10 mouse cellular contexts compared by ENCODE assay signal in genomic region chr11:51643761-51644160, GRCm38 (mm10). TPM values are rescaled to one million over a fixed set of nuclear protein-coding genes. Genes with fewer than 3 reads are reported as not detected.
DNase-seq lines count a peak whose midpoint lies in the region; ATAC-seq and TF ChIP-seq lines count a peak whose summit lies in the region.
"Had no signal": no experiment of that assay in that cellular context is flagged by ENCODE, and none has a peak within 500 bp of the region (broad histone marks: within the 10 kb centered on the region; RNA-seq: fewer than 3 reads in every experiment).

No protein-coding gene starts in this region.

- intact Hi-C loops in heart, postnatal 10 days (cut with DNase I) = no loop called here

- H3K4me2 ChIP-seq in heart, embryonic 12.5 days = peak overlapping the region; percentile 10
- peak overlapping the region; percentile 13; the same call in 1 of the 2 replicates for H3K4me2 ChIP-seq in hindbrain, postnatal 0 days (ENCODE audit: low read depth, low read length)
- H3K4me2 ChIP-seq: liver, embryonic 13.5 days had no signal

- DNase-seq in heart, postnatal 10 days = no peak
- peak; percentile 41 to 48 for DNase-seq in spleen, postnatal 36 days (ENCODE audit: low spot score in 2 of 2)
- no peak for DNase-seq in spleen, adult 12 weeks (ENCODE audit: low spot score)
- DNase-seq in hindbrain, postnatal 0 days (ENCODE audit: low spot score) = peak; percentile 56
- DNase-seq in adipocyte (ENCODE audit: low spot score) = no peak
- DNase-seq in layer of hippocampus, postnatal 25 days (ENCODE audit: extremely low spot score in 1 of 2, low spot score in 1 of 2) = no peak
- DNase-seq in embryo, embryonic 9.5 days (ENCODE audit: extremely low spot score) = no peak
- DNase-seq: liver, embryonic 13.5 days had no signal

- no peak overlapping the region for H3K9ac ChIP-seq in heart, embryonic 12.5 days
- 0 out of 2 replicates have a peak overlapping the region, but pooled peaks have one; percentile 13 for H3K9ac ChIP-seq in hindbrain, postnatal 0 days (replicated peaks; ENCODE audit: low read length)

- no peak overlapping the region for H3K27ac ChIP-seq in heart, embryonic 12.5 days (ENCODE audit: poor library complexity, severe bottlenecking)
- H3K27ac ChIP-seq in hindbrain, postnatal 0 days = peak overlapping the region; percentile 60; the same call in 1 of the 2 replicates
- H3K27ac ChIP-seq: liver, embryonic 13.5 days had no signal

- no peak for ATAC-seq in heart, embryonic 12.5 days (ENCODE audit: insufficient number of reproducible peaks, low FRiP score)
- ATAC-seq in hindbrain, postnatal 0 days = peak; percentile 50

- H3K36me3 ChIP-seq in heart, embryonic 12.5 days = peaks cover 21% of the 10 kb centered on the region
- peaks cover 5% of the 10 kb centered on the region; the same call in 1 of the 2 replicates for H3K36me3 ChIP-seq in hindbrain, postnatal 0 days (ENCODE audit: insufficient read depth, low read length)
- H3K36me3 ChIP-seq: G1E had no signal

- 0 out of 2 replicates have a peak overlapping the region, but pooled peaks have one; percentile 2 for H3K4me3 ChIP-seq in heart, embryonic 12.5 days
- no peak overlapping the region for H3K4me3 ChIP-seq in hindbrain, postnatal 0 days (ENCODE audit: low read length)
- H3K4me3 ChIP-seq: liver, embryonic 13.5 days had no signal

- no peaks in the 10 kb centered on the region for H3K9me3 ChIP-seq in heart, embryonic 12.5 days (replicated peaks)
- H3K9me3 ChIP-seq in hindbrain, postnatal 0 days (ENCODE audit: low read length) = no peaks in the 10 kb centered on the region
- H3K9me3 ChIP-seq: G1E; liver, embryonic 13.5 days had no signal

- TF ChIP-seq CTCF in hindbrain, postnatal 0 days (IDR thresholded peaks at IDR 0.05; ENCODE audit: low read depth) = no peak

- WGBS in heart, embryonic 12.5 days = 40% methylated on average over 15 of the region's 15 CpGs
- 33% methylated on average over 15 of the region's 15 CpGs for WGBS in hindbrain, postnatal 0 days

- H3K27me3 ChIP-seq in heart, embryonic 12.5 days (replicated peaks) = peaks cover 16% of the 10 kb centered on the region; the same call in 1 of the 2 replicates
- H3K27me3 ChIP-seq in hindbrain, postnatal 0 days (ENCODE audit: insufficient read depth, low read length) = no peaks in the 10 kb centered on the region

- peaks cover 28% of the 10 kb centered on the region for H3K4me1 ChIP-seq in heart, embryonic 12.5 days (replicated peaks)
- H3K4me1 ChIP-seq in hindbrain, postnatal 0 days (ENCODE audit: insufficient read depth, low read length) = no peaks in the 10 kb centered on the region

RNA-seq across cellular contexts. Expression of gene N4bp3, which starts 6.9 kb away (rescaled TPM):
- 7.8 and 8.4 TPM in 2 replicates for polyA plus RNA-seq in heart, embryonic 12.5 days (2016; fragmentation: Nextera tagmentation; extraction: Ambion mirVana)
- total RNA-seq in heart, postnatal 10 days (2021) = 10 to 100 TPM; 35.0 to 40.5 TPM
- 48.0 and 55.6 TPM in 2 replicates for total RNA-seq in hindbrain, postnatal 0 days (2014; rRNA removed)
- 29.0 and 30.3 TPM in 2 replicates for polyA plus RNA-seq in hindbrain, postnatal 0 days (2015; fragmentation: Nextera tagmentation; extraction: Ambion mirVana)
- total RNA-seq in layer of hippocampus, postnatal 25 days (2021) = 10 to 100 TPM; 12.1 to 12.4 TPM

RNA-seq across cellular contexts. Expression of gene D930048N14Rik, which starts 7.0 kb away (rescaled TPM):
- polyA plus RNA-seq in heart, embryonic 12.5 days (2016; fragmentation: Nextera tagmentation; extraction: Ambion mirVana) = 0.77 and 1.0 TPM in 2 replicates
- total RNA-seq in heart, postnatal 10 days (2021) = 1 to 10 TPM; 1.4 to 2.1 TPM
- 0.75 and 2.3 TPM in 2 replicates for total RNA-seq in hindbrain, postnatal 0 days (2014; rRNA removed)
- 1.1 and 1.4 TPM in 2 replicates for polyA plus RNA-seq in hindbrain, postnatal 0 days (2015; fragmentation: Nextera tagmentation; extraction: Ambion mirVana)
- 1 to 10 TPM; 1.2 to 1.3 TPM for total RNA-seq in layer of hippocampus, postnatal 25 days (2021)
- polyA plus RNA-seq: G1E had no signal

RNA-seq across cellular contexts. Expression of gene Rmnd5b, which starts 8.1 kb away (rescaled TPM):
- polyA plus RNA-seq in heart, embryonic 12.5 days (2016; fragmentation: Nextera tagmentation; extraction: Ambion mirVana) = 27.9 and 28.5 TPM in 2 replicates
- total RNA-seq in heart, postnatal 10 days (2021) = 10 to 100 TPM; 24.1 to 25.4 TPM
- total RNA-seq in hindbrain, postnatal 0 days (2014; rRNA removed) = 81.3 and 99.9 TPM in 2 replicates
- polyA plus RNA-seq in hindbrain, postnatal 0 days (2015; fragmentation: Nextera tagmentation; extraction: Ambion mirVana) = 60.9 and 63.8 TPM in 2 replicates
- total RNA-seq in layer of hippocampus, postnatal 25 days (2021) = 10 to 100 TPM; 62.3 to 65.9 TPM

RNA-seq across cellular contexts. Expression of gene Nhp2, which starts 24.2 kb away (rescaled TPM):
- 89.6 and 91.9 TPM in 2 replicates for polyA plus RNA-seq in heart, embryonic 12.5 days (2016; fragmentation: Nextera tagmentation; extraction: Ambion mirVana)
- 10 to 100 TPM; 30.5 to 30.9 TPM for total RNA-seq in heart, postnatal 10 days (2021)
- total RNA-seq in hindbrain, postnatal 0 days (2014; rRNA removed) = 43.9 and 60.8 TPM in 2 replicates
- polyA plus RNA-seq in hindbrain, postnatal 0 days (2015; fragmentation: Nextera tagmentation; extraction: Ambion mirVana) = 105 and 109 TPM in 2 replicates
- 10 to 100 TPM; 46.7 to 48.7 TPM for total RNA-seq in layer of hippocampus, postnatal 25 days (2021)

RNA-seq across cellular contexts. Expression of gene Hnrnpab, which starts 37.1 kb away (rescaled TPM):
- 428 and 457 TPM in 2 replicates for polyA plus RNA-seq in heart, embryonic 12.5 days (2016; fragmentation: Nextera tagmentation; extraction: Ambion mirVana)
- 100 to 1,000 TPM; 237 to 257 TPM for total RNA-seq in heart, postnatal 10 days (2021)
- total RNA-seq in hindbrain, postnatal 0 days (2014; rRNA removed) = 212 and 258 TPM in 2 replicates
- 229 and 231 TPM in 2 replicates for polyA plus RNA-seq in hindbrain, postnatal 0 days (2015; fragmentation: Nextera tagmentation; extraction: Ambion mirVana)
- 100 to 1,000 TPM; 154 to 161 TPM for total RNA-seq in layer of hippocampus, postnatal 25 days (2021)

Comparison
In these comparisons a context has a peak if more than half of its experiments do, and no peak if none do; other contexts are left out.
1. DNase-seq: peak in spleen, postnatal 36 days (2 of 2) and hindbrain, postnatal 0 days (single experiment); none in heart, postnatal 10 days (0 of 2), spleen, adult 12 weeks (single experiment), adipocyte (single experiment), layer of hippocampus, postnatal 25 days (0 of 2) and embryo, embryonic 9.5 days (single experiment).